Mouse (Mus musculus): ENCODE measurements around the gene Catsper4. TPM values are rescaled to one million over a fixed set of nuclear protein-coding genes. Genes with fewer than 3 reads are reported as not detected.

The Catsper4 gene
- total and polyA plus RNA-seq, 2 experiments from 2014 or later: 0.16 TPM; not detected in 1

DNA sequence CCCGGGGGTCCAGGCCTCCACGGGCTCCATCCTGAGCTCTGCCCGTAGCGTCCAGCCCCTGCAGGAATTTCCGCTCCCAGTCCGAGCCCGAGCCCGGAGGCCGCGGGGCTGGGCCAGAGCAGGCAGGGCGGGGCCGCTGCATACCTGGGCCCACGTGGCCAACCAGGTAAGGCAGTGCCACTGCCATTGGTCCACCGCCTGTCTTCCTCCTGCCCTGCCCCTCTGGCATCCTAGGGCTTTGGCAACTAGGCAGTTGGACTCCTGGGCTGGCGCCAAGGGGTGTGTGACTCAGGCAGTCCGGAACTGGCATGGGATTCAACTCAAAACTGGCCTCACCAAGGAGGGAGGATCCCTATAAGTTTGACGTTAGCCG is 11.1 kb upstream of the Catsper4 start, which contains the start of gene Cnksr1:
Gene Cnksr1, minus strand, starts transcription at position 121 of the 373 bp plus-strand sequence.
- H3K27ac ChIP-seq (ENCODE audit: low read depth, low read length): no peak within 1 kb of the TSS
- peaks cover 9% of the 10 kb centered on the region for H3K27me3 ChIP-seq (ENCODE audit: insufficient read depth, low read length)
- H3K4me1 ChIP-seq (ENCODE audit: insufficient read depth, low read length): no peaks in the 10 kb centered on the region
- no peak for TF ChIP-seq CTCF (IDR thresholded peaks at IDR 0.05)
- DNase-seq (ENCODE audit: low spot score) (peak; percentile 61), ATAC-seq (ENCODE audit: low FRiP score) (no peak)
- peak within 1 kb of the TSS; percentile 20; the same call in 1 of the 2 replicates for H3K4me2 ChIP-seq (ENCODE audit: low read depth, low read length, poor library complexity, severe bottlenecking)
- no peak within 1 kb of the TSS for H3K9ac ChIP-seq (replicated peaks; ENCODE audit: low read length, poor library complexity, severe bottlenecking)
- H3K4me3 ChIP-seq (ENCODE audit: low read depth, low read length): no peak within 1 kb of the TSS
- WGBS: 3% methylated on average over 18 of the region's 18 CpGs
- H3K36me3 ChIP-seq (ENCODE audit: insufficient read depth, low read length): no peaks in the 10 kb centered on the region
- H3K9me3 ChIP-seq (ENCODE audit: low read length): no peaks in the 10 kb centered on the region

DNA sequence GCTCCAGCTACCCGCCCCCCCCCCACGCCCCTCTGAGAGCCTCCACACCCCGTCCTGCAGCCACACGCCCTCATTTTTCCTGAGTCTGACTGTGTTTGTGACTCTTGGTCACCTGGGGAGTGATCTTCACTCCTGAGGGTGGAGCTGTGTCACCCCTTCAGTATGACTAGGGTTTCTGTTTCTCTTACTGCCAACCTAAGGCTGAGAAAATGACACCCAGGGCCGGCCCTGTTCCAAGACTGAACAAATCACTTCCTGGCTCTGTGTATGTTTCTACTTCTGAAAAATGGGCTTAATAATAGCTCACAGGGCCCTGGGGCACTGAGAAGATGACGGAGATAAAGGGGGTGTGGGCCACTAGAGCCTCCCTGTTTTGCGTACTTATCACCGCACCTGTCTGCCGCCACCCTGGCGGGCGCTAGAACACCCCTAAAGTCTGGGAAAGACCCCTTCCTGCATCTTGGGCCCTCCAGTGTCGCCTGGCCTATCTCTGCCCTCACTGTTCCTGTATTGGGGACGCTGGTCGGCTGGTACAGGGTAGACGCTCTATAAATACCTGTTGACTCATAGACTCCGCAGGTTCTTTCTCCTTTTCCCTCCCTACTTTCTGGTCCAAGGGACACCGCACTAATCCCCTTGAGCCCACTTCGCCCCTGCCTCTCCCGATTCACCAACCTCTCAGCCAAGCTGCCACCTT is 10.5 kb upstream of the Catsper4 start:
- H3K4me3 ChIP-seq (ENCODE audit: low read depth, low read length): no peak overlapping the region
- H3K36me3 ChIP-seq (ENCODE audit: insufficient read depth, low read length): no peaks in the 10 kb centered on the region
- ATAC-seq (ENCODE audit: low FRiP score): no peak
- H3K4me1 ChIP-seq (ENCODE audit: insufficient read depth, low read length): no peaks in the 10 kb centered on the region
- no peak overlapping the region for H3K9ac ChIP-seq (replicated peaks; ENCODE audit: low read length, poor library complexity, severe bottlenecking)
- peak overlapping the region; percentile 20; the same call in 1 of the 2 replicates for H3K4me2 ChIP-seq (ENCODE audit: low read depth, low read length, poor library complexity, severe bottlenecking)
- no peak for DNase-seq (ENCODE audit: low spot score)
- peaks cover 9% of the 10 kb centered on the region for H3K27me3 ChIP-seq (ENCODE audit: insufficient read depth, low read length)
- H3K27ac ChIP-seq (ENCODE audit: low read depth, low read length): no peak overlapping the region
- no peaks in the 10 kb centered on the region for H3K9me3 ChIP-seq (ENCODE audit: low read length)
- TF ChIP-seq CTCF (IDR thresholded peaks at IDR 0.05): no peak
- WGBS: 30% methylated on average over 19 of the region's 19 CpGs

DNA sequence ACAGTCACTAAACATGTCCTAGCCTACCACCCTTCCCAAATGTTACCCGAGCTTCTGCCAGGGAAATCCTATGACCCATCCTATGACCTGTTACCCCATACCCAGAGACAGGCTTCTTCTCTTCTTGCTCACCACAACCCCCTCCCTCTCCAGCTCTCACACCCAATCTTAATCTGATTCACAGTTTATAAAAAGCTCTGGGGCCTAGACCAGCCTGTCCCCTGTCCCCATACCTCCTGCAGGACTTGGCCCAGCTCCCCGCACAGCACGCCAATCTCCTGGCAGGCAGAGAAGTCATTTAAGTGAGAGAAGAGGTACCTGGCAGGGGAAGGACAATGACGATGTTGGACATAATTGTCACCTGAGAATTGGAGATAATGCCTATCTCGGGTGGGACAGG is 7.7 kb upstream of the Catsper4 start:
- Histone ChIP-seq H3K27ac (ENCODE audit: low read depth, low read length) (no peak overlapping the region), H3K4me2 (ENCODE audit: low read depth, low read length, poor library complexity, severe bottlenecking) (no peak overlapping the region), H3K9me3 (ENCODE audit: low read length) (no peaks in the 10 kb centered on the region), H3K4me1 (ENCODE audit: insufficient read depth, low read length) (no peaks in the 10 kb centered on the region), H3K27me3 (ENCODE audit: insufficient read depth, low read length) (peaks cover 9% of the 10 kb centered on the region), H3K4me3 (ENCODE audit: low read depth, low read length) (no peak overlapping the region), H3K9ac (replicated peaks; ENCODE audit: low read length, poor library complexity, severe bottlenecking) (no peak overlapping the region), H3K36me3 (ENCODE audit: insufficient read depth, low read length) (no peaks in the 10 kb centered on the region)
- no peak for TF ChIP-seq CTCF (IDR thresholded peaks at IDR 0.05)
- WGBS: 75% methylated on average over 5 of the region's 5 CpGs
- DNase-seq (ENCODE audit: low spot score) (no peak), ATAC-seq (ENCODE audit: low FRiP score) (no peak)

DNA sequence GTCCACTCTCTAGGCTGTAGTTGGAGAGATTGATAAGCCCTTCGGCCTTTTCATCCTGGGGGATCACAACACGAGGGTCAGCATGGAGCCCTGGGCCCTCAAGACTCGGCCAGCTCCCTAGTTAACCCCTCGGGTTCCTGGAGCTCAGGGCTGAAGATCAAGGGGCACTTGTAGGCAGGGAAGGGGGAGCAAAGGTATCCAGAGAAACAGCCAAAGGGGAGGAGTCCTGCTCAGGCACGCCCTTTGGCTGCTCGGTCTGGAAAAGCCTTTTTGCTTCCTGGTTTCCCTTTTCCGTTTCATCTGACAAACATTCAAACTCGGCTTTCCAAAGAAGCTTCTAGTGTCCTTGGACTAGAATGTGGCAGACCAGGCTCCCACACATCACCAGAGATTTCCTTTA is 3.2 kb upstream of the Catsper4 start:
- H3K27ac ChIP-seq (ENCODE audit: low read depth, low read length): no peak overlapping the region
- H3K4me3 ChIP-seq (ENCODE audit: low read depth, low read length): no peak overlapping the region
- H3K4me2 ChIP-seq (ENCODE audit: low read depth, low read length, poor library complexity, severe bottlenecking): no peak overlapping the region
- H3K4me1 ChIP-seq (ENCODE audit: insufficient read depth, low read length): no peaks in the 10 kb centered on the region
- 44% methylated on average over 8 of the region's 8 CpGs for WGBS
- no peak overlapping the region for H3K9ac ChIP-seq (replicated peaks; ENCODE audit: low read length, poor library complexity, severe bottlenecking)
- TF ChIP-seq CTCF (IDR thresholded peaks at IDR 0.05): no peak
- H3K9me3 ChIP-seq (ENCODE audit: low read length): no peaks in the 10 kb centered on the region
- ATAC-seq (ENCODE audit: low FRiP score) (no peak), DNase-seq (ENCODE audit: low spot score) (no peak)
- H3K36me3 ChIP-seq (ENCODE audit: insufficient read depth, low read length): no peaks in the 10 kb centered on the region
- no peaks in the 10 kb centered on the region for H3K27me3 ChIP-seq (ENCODE audit: insufficient read depth, low read length)

DNA sequence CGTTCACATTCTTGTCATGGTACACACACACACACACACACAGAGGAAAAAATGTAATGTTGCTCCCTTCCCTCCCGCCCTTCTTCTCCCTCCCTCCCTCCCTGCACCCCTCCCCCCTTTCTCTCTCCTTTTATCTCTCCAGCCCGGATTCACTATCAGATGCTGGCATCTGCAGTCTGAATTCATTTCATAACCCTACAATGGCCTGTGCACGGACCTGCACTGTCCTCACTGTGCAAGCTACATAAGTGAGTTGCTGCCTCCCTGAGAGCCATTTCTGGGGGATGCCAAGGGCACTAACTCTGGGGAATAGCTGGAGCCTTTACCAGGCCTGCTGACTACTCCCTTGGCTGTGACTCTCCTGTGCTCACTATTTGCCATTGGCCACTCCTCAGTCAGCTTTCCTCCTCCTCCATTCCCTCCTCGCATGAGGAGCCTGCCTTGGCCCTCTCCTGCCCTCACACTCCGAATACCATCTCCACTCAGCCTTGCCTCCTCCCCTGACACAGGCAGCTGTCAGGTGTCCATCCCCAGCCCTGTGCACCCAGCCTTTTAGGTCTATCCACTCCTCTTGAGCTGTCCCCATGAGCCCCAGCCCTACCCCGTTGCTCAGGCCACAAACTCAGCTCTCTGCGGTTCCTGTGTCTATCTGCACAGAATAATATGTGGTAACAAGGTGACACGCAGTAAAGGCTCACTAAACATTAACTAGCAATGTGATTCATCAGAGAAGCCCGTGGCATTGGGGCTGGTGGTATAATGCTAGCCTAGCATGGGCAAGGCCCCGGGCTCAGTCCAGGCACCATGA is 4.2 kb downstream of the Catsper4 start:
- H3K9ac ChIP-seq (replicated peaks; ENCODE audit: low read length, poor library complexity, severe bottlenecking): no peak overlapping the region
- no peak overlapping the region for H3K27ac ChIP-seq (ENCODE audit: low read depth, low read length)
- H3K9me3 ChIP-seq (ENCODE audit: low read length): no peaks in the 10 kb centered on the region
- no peak overlapping the region for H3K4me3 ChIP-seq (ENCODE audit: low read depth, low read length)
- no peaks in the 10 kb centered on the region for H3K36me3 ChIP-seq (ENCODE audit: insufficient read depth, low read length)
- WGBS: 69% methylated on average over 11 of the region's 11 CpGs
- no peak overlapping the region for H3K4me2 ChIP-seq (ENCODE audit: low read depth, low read length, poor library complexity, severe bottlenecking)
- ATAC-seq (ENCODE audit: low FRiP score) (no peak), DNase-seq (ENCODE audit: low spot score) (no peak)
- no peak for TF ChIP-seq CTCF (IDR thresholded peaks at IDR 0.05)
- H3K4me1 ChIP-seq (ENCODE audit: insufficient read depth, low read length): no peaks in the 10 kb centered on the region
- no peaks in the 10 kb centered on the region for H3K27me3 ChIP-seq (ENCODE audit: insufficient read depth, low read length)

DNA sequence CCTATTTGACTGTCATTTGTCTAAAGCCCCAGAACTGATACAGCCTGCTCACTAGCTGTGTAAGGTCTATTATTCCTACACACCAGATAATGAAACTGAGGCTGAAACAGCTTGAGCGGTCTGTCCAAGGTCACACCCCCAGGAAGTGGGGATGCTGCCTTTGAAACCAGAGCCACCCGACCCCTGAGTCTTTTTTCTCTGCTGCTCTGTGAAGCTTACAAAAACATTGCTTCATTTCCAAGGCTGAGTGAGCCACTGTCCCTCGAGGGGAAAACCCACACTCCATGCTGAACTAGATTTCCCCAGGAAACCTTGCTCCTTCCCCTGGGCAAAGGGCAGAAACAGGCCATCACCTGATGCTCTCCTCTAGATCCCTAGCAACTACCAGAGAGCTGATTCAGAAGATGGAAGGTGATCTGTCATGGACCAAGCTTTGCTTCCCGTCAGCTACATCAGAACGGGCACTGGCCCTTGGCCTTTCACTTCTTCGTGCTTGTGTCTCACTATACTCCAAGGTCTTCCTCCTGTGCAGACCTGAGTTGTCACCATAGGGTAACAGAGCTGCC is 20.6 kb downstream of the Catsper4 start:
- Histone ChIP-seq H3K27me3 (ENCODE audit: insufficient read depth, low read length) (no peaks in the 10 kb centered on the region), H3K36me3 (ENCODE audit: insufficient read depth, low read length) (no peaks in the 10 kb centered on the region), H3K9me3 (ENCODE audit: low read length) (no peaks in the 10 kb centered on the region), H3K4me3 (ENCODE audit: low read depth, low read length) (no peak overlapping the region), H3K4me1 (ENCODE audit: insufficient read depth, low read length) (no peaks in the 10 kb centered on the region), H3K9ac (replicated peaks; ENCODE audit: low read length, poor library complexity, severe bottlenecking) (no peak overlapping the region), H3K27ac (ENCODE audit: low read depth, low read length) (no peak overlapping the region), H3K4me2 (ENCODE audit: low read depth, low read length, poor library complexity, severe bottlenecking) (no peak overlapping the region)
- ATAC-seq (ENCODE audit: low FRiP score) (no peak), DNase-seq (ENCODE audit: low spot score) (no peak)
- 67% methylated on average over 6 of the region's 6 CpGs for WGBS
- TF ChIP-seq CTCF (IDR thresholded peaks at IDR 0.05): no peak
